Mouse (Mus musculus): Measurements from ENCODE around the gene B4galt5.

GRCm38 (mm10) chr2:167314491-167314890 lies 34.5 kb downstream of the B4galt5 start:
- TF ChIP-seq CTCF (IDR thresholded peaks at IDR 0.05; ENCODE audit: low read depth, low read length) (no peak), POLR2A (IDR thresholded peaks at IDR 0.05; ENCODE audit: borderline replicate concordance, low read depth, low read length) (no peak)
